Mouse (Mus musculus) MEL (cell line): Measurements from ENCODE around the gene Hs3st3b1.

Experiments used
- CTCF ChIP-seq, 3 experiments: IDR thresholded peaks in 2 of 3; conservative IDR thresholded peaks in 1 of 3; 2 replicates each; pipeline ENCODE4 v1.5.1; 2011 to 2012; ENCODE audit warnings: low read length in 3 of 3, low read depth in 2 of 3, mild to moderate bottlenecking in 2 of 3, improper control_type of control experiment in 1 of 3, inconsistent platforms in 1 of 3, mixed read lengths in 1 of 3, moderate library complexity in 1 of 3; ENCODE audit not compliant: control insufficient read depth in 1 of 3, insufficient read depth in 1 of 3, poor library complexity in 1 of 3, severe bottlenecking in 1 of 3
- GATA1 ChIP-seq: IDR thresholded peaks from 2 replicates; pipeline ENCODE4 v1.6.1; 2011; ENCODE audit warnings: low read depth, low read length, improper control_type of control experiment
- MEF2A ChIP-seq: IDR thresholded peaks from 2 replicates; pipeline ENCODE4 v1.6.1; 2014; ENCODE audit warnings: low read depth, mild to moderate bottlenecking, inconsistent platforms, low read length, improper control_type of control experiment; ENCODE audit not compliant: poor library complexity, insufficient replicate concordance, severe bottlenecking; ENCODE audit errors: extremely low read depth

DNA sequence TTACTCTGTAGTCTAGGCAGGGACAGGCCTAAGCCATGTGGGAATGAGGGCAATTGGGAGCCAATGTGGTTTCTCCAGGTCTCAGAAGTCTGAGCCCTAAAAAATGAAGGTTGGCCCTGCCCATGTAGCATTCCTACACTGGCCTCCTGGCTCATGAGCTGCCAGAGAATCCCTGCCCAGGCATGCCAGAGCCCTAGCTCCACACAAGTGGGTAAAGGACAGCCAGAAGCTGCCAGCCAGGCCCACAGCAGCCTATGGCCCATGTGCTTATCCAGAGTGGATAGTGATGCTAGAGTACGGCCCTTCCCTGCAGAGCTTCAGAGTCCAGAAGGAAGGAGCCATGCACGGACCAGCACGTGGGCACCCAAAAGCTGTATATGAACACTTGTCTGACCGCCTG is 12.1 kb downstream of the Hs3st3b1 start:
- TF ChIP-seq CTCF (IDR thresholded peaks at IDR 0.05 in 2 of 3, conservative IDR thresholded peaks at IDR 0.05 in 1 of 3; ENCODE audit: control insufficient read depth in 1 of 3, insufficient read depth in 1 of 3, low read depth in 2 of 3, low read length in 3 of 3, poor library complexity in 1 of 3, severe bottlenecking in 1 of 3) (no peak), GATA1 (no peak), MEF2A (no peak)
